24 mouse cellular contexts compared by ENCODE assay signal in genomic region chr10:81619976-81620375, GRCm38 (mm10).
"Had no signal": no experiment of that assay in that cellular context is flagged by ENCODE, and none has a peak within 500 bp of the region (broad histone marks: within the 10 kb centered on the region; RNA-seq: fewer than 3 reads in every experiment).

No protein-coding gene starts in this region.

- H3K9me3 ChIP-seq: heart, embryonic 10.5 days; hindbrain, embryonic 13.5 days; hindbrain, embryonic 15.5 days; kidney, embryonic 15.5 days; limb, embryonic 10.5 days; limb, embryonic 12.5 days; liver, embryonic 13.5 days; liver, embryonic 15.5 days had no signal

- H3K27me3 ChIP-seq: heart, embryonic 12.5 days; hindbrain, embryonic 13.5 days; hindbrain, embryonic 15.5 days; kidney, embryonic 15.5 days; limb, embryonic 12.5 days; liver, embryonic 13.5 days; liver, embryonic 15.5 days had no signal

- H3K4me1 ChIP-seq: heart, embryonic 12.5 days; hindbrain, embryonic 13.5 days; hindbrain, embryonic 15.5 days had no signal

- H3K27ac ChIP-seq: heart, embryonic 10.5 days; hindbrain, embryonic 13.5 days; hindbrain, embryonic 15.5 days; hindbrain, postnatal 0 days; kidney, embryonic 15.5 days; kidney, postnatal 0 days; layer of hippocampus, adult 2 months; left cerebral cortex, adult 2 months; limb, embryonic 10.5 days; limb, embryonic 12.5 days; liver, embryonic 13.5 days; liver, embryonic 15.5 days had no signal

- H3K4me2 ChIP-seq: heart, embryonic 12.5 days; hindbrain, embryonic 13.5 days; hindbrain, embryonic 15.5 days; kidney, embryonic 15.5 days; limb, embryonic 12.5 days; liver, embryonic 11.5 days; liver, embryonic 13.5 days; liver, embryonic 15.5 days had no signal

- DNase-seq: gastrocnemius, postnatal 14 days; gastrocnemius, postnatal 36 days; heart, adult 18-20 months; heart, postnatal 10 days; kidney, adult 11 months; kidney, adult 2 months; kidney, adult 9 months; kidney, postnatal 14 days; kidney, postnatal 4 days; liver; liver, embryonic 13.5 days had no signal

- H3K4me3 ChIP-seq: heart, embryonic 10.5 days; heart, embryonic 12.5 days; hindbrain, embryonic 13.5 days; hindbrain, embryonic 15.5 days; kidney, embryonic 15.5 days; layer of hippocampus, adult 2 months; left cerebral cortex, adult 2 months; limb, embryonic 10.5 days; limb, embryonic 12.5 days; liver, embryonic 13.5 days; liver, embryonic 15.5 days had no signal
